ENCODE assay signal across 13 mouse cellular contexts in the genomic region with DNA sequence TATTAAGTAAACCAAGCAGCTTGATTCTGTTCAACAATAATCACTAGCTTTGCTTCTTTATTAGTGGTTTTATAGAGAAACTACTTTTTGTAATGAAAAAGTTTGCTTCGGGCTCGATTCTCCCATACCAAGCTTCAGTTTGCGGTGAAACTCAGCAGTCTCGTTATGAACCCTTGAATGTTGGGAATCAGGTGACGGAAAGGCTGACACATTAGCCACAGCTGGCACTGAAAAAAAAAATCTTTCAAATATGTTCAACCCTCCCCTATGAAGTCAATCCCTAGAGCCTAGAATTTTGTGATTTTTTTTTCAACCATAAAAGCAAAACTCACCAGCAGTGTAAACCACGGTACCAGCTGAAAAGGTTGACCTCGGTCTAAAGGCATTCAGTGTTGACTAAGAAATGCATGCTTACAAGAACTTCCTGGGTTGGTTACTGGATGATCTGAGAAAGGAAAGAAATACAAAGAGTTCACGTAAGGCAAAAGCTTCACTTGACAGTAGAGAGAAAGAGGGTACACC.
"Had no signal": no experiment of that assay in that cellular context is flagged by ENCODE, and none has a peak within 500 bp of the region (broad histone marks: within the 10 kb centered on the region; RNA-seq: fewer than 3 reads in every experiment).

No protein-coding gene starts in this region.

- H3K27me3 ChIP-seq: limb, embryonic 15.5 days; liver, embryonic 12.5 days; midbrain, embryonic 15.5 days had no signal

- H3K27ac ChIP-seq: layer of hippocampus, adult 2 months; limb, embryonic 15.5 days; liver, embryonic 12.5 days; midbrain, embryonic 15.5 days had no signal

- H3K4me2 ChIP-seq: limb, embryonic 15.5 days; liver, embryonic 12.5 days; lung, embryonic 14.5 days; midbrain, embryonic 11.5 days; midbrain, embryonic 15.5 days had no signal

- H3K4me1 ChIP-seq: liver, embryonic 12.5 days; midbrain, embryonic 15.5 days had no signal

- DNase-seq: kidney, adult 18-20 months; kidney, postnatal 10 days; kidney, postnatal 4 days; lung, embryonic 14.5 days; lung, postnatal 10 days; lung, postnatal 4 days; right cerebral cortex, postnatal 14 days; thymus, postnatal 4 days had no signal

- H3K9me3 ChIP-seq: limb, embryonic 15.5 days; liver, embryonic 12.5 days; midbrain, embryonic 15.5 days had no signal

- H3K36me3 ChIP-seq: limb, embryonic 15.5 days; liver, embryonic 12.5 days; midbrain, embryonic 15.5 days had no signal

- H3K4me3 ChIP-seq: layer of hippocampus, adult 2 months; limb, embryonic 15.5 days; liver, embryonic 12.5 days; midbrain, embryonic 15.5 days had no signal

- H3K9ac ChIP-seq: limb, embryonic 15.5 days; liver, embryonic 12.5 days; lung, embryonic 14.5 days; midbrain, embryonic 15.5 days had no signal

- ATAC-seq: liver, embryonic 12.5 days; midbrain, embryonic 15.5 days had no signal
